Mouse (Mus musculus): Measurements from ENCODE around the gene Phf6.

DNA sequence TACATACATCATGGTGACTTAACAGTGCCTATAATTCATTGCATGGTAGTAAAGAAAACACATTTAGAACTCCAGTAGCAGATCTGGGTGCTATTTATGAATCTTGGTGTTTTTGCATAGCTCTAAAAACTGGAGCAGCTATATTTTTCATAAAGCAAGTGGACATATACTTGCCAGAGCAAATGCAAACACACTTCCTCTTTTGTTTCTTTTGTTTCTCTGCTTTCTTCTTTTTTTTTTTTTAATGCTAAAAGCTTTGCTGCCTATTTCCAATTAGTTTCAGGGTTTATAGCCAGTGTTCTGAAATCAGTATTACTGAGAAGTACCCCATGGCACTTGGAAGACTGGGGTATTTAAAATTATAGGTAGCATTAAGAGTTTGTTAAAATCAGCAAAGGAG, 2.6 kb downstream of the Phf6 start:
- TF ChIP-seq CTCF (IDR thresholded peaks at IDR 0.05; ENCODE audit: borderline replicate concordance, extremely low read depth, insufficient read depth, insufficient read length) (no peak), POLR2A (IDR thresholded peaks at IDR 0.05; ENCODE audit: borderline replicate concordance, extremely low read depth, insufficient read depth, insufficient read length, poor library complexity, severe bottlenecking) (no peak)

Data from brain, embryonic 14.5 days (tissue).